Mouse (Mus musculus): ENCODE measurements around the gene Zfp968. TPM values are rescaled to one million over a fixed set of nuclear protein-coding genes. Genes with fewer than 3 reads are reported as not detected.

Gene Zfp968
- 5.5 TPM for polyA plus RNA-seq (2014; fragmentation: Illumina TruSeq; extraction: RNeasy Lipid Tissue Mini Kit (QIAGEN cat#74804); ENCODE audit: low read depth, low replicate concordance)

DNA sequence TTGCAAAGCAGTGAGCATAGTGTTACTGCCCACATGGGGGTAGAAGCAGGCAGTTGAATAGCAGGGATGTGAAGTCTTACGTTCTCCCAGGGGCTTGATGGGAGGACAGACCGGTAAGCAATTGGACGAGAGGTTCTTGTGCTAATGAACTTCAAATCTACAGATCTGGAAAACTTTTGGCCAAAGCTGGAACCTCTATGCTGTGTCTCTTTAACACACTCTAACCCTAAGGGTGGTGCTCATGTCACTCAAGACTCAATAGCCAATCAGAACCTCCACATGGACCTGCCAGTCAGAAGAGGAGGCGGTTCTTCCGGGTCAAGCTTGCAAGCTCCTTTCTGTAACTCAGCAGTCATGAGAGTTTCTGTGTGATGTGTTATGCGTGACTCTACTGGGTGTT, at the start of gene Zfp968:
Gene Zfp968 (plus strand): TSS at position 301 of the 400 bp plus-strand sequence.

DNA sequence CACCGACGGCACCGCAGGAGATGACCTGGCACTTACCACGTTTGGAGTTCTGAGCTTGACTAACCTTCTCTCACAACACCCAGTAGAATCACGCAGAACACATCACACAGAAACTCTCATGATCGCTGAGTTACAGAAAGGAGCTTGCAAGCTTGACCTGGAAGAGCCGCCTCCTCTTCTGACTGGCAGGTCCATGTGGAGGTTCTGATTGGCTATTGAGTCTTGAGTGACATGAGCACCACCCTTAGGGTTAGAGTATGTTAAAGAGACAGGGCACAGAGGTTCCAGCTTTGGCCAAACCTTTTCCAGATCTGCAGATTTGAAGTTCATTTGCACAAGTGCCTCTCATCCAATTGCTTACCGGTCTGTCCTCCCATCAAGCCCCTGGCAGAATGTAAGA, 34.1 kb upstream of the Zfp968 start, which contains the start of gene Gm4631:
Gene Gm4631 (minus strand): TSS at position 101 of the 400 bp plus-strand sequence.

Other genes with a start within 250 kb of the Zfp968 start
- 6.9 TPM for gene Gm14399, start 230.4 kb upstream of the Zfp968 start, polyA plus RNA-seq (2014; fragmentation: Illumina TruSeq; extraction: RNeasy Lipid Tissue Mini Kit (QIAGEN cat#74804); ENCODE audit: low read depth, low replicate concordance)
- 0.79 TPM for gene Gm14443, start 196.6 kb upstream of the Zfp968 start, polyA plus RNA-seq (2014; fragmentation: Illumina TruSeq; extraction: RNeasy Lipid Tissue Mini Kit (QIAGEN cat#74804); ENCODE audit: low read depth, low replicate concordance)
- gene Gm14391, start 165.5 kb upstream of the Zfp968 start, polyA plus RNA-seq (2014; fragmentation: Illumina TruSeq; extraction: RNeasy Lipid Tissue Mini Kit (QIAGEN cat#74804); ENCODE audit: low read depth, low replicate concordance): 5.4 TPM
- 8.8 TPM for gene Gm14440, start 97.3 kb upstream of the Zfp968 start, polyA plus RNA-seq (2014; fragmentation: Illumina TruSeq; extraction: RNeasy Lipid Tissue Mini Kit (QIAGEN cat#74804); ENCODE audit: low read depth, low replicate concordance)
- gene Gm4631, start 34.2 kb upstream of the Zfp968 start, polyA plus RNA-seq (2014; fragmentation: Illumina TruSeq; extraction: RNeasy Lipid Tissue Mini Kit (QIAGEN cat#74804); ENCODE audit: low read depth, low replicate concordance): 13.1 TPM
- 9.6 TPM for gene Gm4724, start 63.4 kb downstream of the Zfp968 start, polyA plus RNA-seq (2014; fragmentation: Illumina TruSeq; extraction: RNeasy Lipid Tissue Mini Kit (QIAGEN cat#74804); ENCODE audit: low read depth, low replicate concordance)
- gene Zfp965, start 97.5 kb downstream of the Zfp968 start, polyA plus RNA-seq (2014; fragmentation: Illumina TruSeq; extraction: RNeasy Lipid Tissue Mini Kit (QIAGEN cat#74804); ENCODE audit: low read depth, low replicate concordance): 8.1 TPM

Measured in heart, adult 10 weeks (tissue).